Mouse (Mus musculus) layer of hippocampus, adult 11-12 months (tissue): ENCODE results near the gene Kcnh2.

Source experiments
- DNase-seq: peaks from one replicate; pipeline ENCODE4 v3.0.0; 2022; ENCODE audit warnings: low spot score

The Kcnh2 gene

GRCm38 (mm10) chr5:24319776-24320466, 31.5 kb downstream of the Kcnh2 start:
- no peak for DNase-seq

GRCm38 (mm10) chr5:24309223-24309622, 42.2 kb downstream of the Kcnh2 start:
- DNase-seq, result no peak

GRCm38 (mm10) chr5:24308621-24309020, 42.8 kb downstream of the Kcnh2 start:
- DNase-seq, result no peak

- DNase-seq, result no peak
Measured at GRCm38 (mm10) chr5:24307118-24307777, 44.2 kb downstream of the Kcnh2 start.

GRCm38 (mm10) chr5:24303199-24303598, 48.2 kb downstream of the Kcnh2 start:
- DNase-seq, result no peak

- no peak for DNase-seq
Measured at GRCm38 (mm10) chr5:24299845-24300589, 51.4 kb downstream of the Kcnh2 start.

GRCm38 (mm10) chr5:24291954-24292353, 59.5 kb downstream of the Kcnh2 start:
- no peak for DNase-seq

- no peak for DNase-seq
Measured at GRCm38 (mm10) chr5:24286221-24286970, 65.0 kb downstream of the Kcnh2 start.

- no peak for DNase-seq
Measured at GRCm38 (mm10) chr5:24284145-24284544, 67.3 kb downstream of the Kcnh2 start.

GRCm38 (mm10) chr5:24283181-24283580, 68.2 kb downstream of the Kcnh2 start:
- DNase-seq, result no peak

GRCm38 (mm10) chr5:24280523-24280922, 70.9 kb downstream of the Kcnh2 start:
- no peak for DNase-seq

- no peak for DNase-seq
Measured at GRCm38 (mm10) chr5:24279527-24279926, 71.9 kb downstream of the Kcnh2 start.

GRCm38 (mm10) chr5:24278206-24278605, 73.2 kb downstream of the Kcnh2 start:
- DNase-seq, result no peak

- DNase-seq, result no peak
Measured at GRCm38 (mm10) chr5:24273683-24274621, 77.5 kb downstream of the Kcnh2 start.

GRCm38 (mm10) chr5:24270941-24271340, 80.5 kb downstream of the Kcnh2 start:
- no peak for DNase-seq
